Mouse (Mus musculus) CD4-positive helper T cell, adult 2 months (primary cell): ENCODE results near the gene Cadm1.

Source experiments
- DNase-seq: peaks from one replicate; pipeline ENCODE4 v3.0.0-alpha.2; 2012; ENCODE audit warnings: low read depth, missing footprints, low spot score

The Cadm1 gene

DNA sequence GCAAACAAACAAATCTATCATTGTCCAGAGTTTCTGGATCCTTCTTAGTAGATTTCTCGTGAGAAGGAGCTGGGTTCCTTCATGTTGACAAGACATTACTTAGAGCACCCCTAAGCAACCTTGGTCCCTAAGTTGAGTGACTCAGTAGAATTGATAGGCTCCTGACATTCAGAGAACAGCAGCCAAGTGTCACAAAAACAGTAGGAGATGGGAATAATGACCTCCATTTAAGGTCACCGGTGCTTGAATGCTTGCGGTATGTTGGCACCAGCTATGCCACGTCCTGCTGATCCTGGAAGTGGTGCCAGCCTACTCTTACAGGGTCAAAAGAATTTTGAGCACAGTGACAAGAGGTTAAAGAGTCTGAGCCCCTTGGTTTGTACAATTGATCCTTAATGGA, 139.2 kb downstream of the Cadm1 start:
- DNase-seq, result no peak

DNA sequence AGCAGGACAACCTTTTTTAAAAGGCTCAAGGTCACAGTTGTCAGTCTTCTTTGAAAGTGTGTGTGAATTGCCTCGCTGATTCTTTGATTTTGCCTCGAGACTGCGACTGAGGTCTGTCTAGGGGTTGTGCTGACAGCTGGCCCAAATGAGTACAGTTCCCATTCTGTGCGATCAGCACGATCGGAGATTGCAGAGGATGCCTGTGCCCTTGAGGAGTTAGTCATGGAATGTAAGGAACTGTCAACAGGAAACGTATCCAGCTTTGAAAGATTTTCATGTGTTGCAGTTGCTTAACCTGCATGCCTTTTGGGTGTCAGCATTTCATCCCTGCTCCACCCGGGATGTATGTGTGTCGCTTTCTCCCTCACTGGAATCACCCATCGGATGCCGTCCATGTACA, 141.6 kb downstream of the Cadm1 start:
- DNase-seq, result no peak

DNA sequence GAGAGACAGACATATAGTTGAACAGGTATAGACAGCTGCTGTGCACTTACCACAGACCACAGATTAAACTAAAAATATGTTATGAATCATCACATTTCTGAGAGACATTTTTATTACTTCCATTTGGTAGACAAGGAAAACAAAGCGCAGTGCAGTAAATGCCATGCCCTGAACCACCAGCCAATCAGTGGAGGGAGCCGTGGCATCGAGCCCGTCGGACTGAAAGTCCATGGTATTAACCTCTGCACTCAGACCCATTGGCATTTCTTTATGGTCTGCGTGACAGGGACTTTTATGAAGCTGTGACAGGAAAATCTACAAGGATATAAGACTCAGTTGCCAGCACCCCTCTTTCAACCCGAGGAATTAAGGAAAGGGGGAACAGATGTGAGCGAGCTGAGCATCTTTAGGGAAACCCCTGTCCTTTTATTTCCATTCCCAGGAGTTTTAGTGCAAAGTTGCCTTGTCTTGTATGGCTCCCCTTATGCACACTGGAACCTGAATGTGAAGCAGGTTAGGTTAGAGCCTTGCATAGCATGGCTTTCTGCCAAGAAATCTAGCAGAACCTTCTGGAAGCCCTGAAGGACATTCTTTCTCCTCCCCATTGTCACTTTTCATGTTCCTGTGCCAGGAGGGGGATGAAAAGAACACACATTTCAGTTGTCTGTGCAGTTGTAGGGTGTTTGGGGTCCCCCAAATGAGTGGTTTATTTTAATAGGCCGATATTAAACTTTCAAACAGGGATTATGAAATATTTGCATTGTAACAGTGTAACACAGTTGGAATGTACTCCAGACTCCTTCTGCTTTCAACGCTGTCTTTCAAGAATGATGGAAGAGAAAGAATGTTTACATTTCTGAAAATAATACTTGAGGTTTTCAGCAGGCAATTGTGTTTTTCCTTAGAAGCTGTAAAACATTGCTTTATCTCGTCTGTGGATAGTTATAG, 145.1 kb downstream of the Cadm1 start:
- no peak for DNase-seq

DNA sequence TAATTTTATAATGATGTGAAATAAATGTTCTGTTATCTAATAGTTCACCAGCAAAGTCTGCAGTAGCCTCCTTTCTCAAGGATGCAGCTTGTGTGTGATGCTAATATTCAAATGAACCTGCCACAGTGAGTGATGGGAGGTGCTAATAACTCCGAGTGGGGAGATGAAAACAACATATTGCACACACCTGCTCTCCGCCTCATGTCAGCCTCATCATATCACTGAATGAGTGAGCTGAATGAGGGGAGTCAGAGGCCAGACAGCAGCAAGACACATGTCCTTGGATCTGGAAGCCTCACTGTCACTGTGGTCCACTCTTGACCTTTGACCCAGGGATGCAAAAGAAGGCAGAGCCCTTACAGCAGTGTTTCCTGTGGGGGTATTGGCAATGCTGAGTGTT, 156.9 kb downstream of the Cadm1 start:
- DNase-seq, result no peak

DNA sequence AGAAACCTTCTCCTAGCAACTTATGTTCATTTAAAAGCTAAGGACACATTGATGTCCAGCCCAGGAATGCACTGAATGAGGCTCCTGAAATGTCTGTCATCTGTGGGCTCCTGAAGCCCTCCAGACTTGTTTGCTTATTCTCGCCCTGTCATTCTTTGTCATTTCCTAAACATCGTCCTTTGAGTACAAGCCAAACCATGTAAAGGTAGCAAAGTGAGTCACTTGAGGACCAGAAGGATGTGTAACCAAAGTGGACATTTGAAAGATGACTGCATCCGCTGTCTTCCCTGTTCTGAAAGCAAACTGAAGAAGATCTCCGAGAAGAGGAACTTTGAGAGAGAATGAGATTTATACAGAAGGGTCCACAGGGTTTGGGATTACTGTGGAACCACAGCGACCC, 157.6 kb downstream of the Cadm1 start:
- no peak for DNase-seq

DNA sequence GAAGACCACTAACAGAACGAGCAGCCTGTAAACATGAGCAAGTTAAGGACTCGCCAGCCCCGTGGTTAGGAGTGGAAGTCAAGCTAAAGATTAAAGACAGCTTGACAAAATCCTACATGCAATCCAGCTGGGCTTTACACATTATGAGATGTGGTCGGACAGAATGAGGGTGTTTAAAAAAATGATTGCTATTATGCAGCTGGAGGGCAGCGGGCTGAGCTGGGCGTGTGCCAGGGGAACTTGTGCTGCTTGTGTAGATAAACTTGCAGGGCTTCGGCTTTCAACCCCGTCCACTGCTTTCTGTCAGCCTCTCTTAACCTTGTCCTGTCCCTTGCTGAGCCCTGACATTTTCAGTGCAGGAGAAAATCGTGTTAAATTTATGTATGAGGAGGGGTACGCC, 158.3 kb downstream of the Cadm1 start:
- DNase-seq, result no peak

DNA sequence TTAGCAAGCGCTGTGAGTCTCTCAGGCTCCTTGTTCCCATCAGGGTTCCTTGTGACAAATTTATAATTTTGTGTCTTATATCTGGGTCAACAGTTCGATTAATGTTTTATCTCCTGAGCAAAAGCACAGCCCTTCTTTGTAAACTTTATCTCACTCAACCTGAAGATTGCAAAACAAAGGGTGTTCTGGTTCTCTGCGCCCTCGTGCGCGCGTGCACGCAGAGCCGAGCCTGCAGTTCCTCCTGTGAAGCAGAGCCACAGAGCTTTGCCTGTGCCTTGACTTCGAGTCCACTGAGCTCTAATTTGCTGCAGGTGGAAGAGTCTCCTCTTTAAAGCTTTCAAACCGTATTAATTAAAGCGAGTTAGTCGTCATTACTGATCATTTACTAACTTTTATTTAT, 162.9 kb downstream of the Cadm1 start:
- no peak for DNase-seq

DNA sequence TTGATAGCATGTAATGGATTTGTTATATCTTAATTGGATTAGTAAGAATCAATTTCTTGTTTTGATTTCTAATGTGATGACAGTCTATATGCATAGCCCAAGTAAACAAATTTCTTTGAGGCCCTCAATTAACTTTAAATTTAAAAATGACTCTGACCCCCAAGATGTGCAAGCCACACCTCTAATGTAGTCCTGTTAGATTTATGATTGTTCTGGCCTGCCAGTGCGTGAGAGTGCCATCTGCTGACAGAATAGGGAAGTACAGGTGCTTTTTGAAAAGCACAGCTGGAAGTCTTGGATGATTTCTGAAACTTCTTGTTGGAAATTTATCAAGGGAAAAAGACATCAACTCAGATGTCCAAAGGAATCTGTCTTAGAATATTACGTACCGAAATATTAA, 169.1 kb downstream of the Cadm1 start:
- DNase-seq, result no peak

DNA sequence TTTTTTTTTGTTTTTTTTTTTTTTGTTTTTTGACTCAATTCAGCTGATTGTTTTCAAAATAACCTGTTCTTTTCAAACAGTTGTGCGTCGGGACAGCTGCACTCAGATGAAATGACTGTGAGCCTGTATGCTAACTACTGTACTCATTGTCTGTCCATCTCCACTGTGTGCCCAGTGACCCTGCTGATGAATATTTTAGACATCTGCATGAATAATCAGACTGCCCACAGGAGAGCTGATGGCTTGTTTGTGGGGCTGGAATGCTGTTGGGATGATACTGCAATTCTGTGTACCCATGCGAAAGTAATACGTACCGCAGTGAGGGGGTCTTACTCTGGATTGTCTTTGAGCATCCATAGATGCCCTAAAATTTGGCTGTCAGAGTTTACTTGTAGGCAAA, 170.0 kb downstream of the Cadm1 start:
- no peak for DNase-seq

DNA sequence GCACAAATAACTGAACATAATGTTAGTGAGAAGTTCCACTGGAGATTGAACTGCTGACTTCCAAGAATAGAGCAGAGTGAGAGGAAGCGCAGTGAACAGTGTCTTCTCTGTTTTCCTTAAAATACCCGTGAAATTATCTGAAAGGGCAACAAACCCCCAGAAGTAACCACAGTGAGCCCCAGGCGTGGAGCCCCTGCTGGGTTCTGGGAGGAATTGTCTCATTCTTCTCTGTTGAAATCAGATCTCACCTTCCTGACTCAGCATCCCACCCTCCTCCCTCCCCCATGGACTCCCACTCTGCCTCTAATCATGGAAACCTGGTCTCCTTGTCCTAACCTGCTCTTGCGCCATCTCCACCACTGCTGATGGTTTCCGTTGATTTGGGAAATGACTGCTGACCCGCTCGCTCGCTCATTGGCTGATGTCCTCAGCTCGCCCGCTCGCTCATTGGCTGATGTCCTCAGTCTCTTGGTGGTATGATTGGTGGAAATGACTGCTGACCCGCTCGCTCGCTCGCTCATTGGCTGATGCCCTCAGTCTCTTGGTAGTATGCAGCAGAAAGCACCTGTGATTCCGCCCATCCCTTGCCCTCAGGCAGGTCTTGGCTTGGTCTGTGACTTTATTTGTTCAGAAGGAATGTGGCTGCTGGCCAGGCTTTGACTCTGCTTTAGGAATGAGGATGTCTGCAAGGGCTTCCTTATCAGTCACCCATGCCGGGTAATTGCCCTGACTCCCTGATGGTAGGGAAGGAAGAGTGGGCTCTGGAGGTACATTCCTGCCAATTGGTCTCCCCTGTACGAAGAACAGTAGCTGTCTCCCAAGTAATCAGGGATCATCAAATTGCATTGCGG, 173.3 kb downstream of the Cadm1 start:
- no peak for DNase-seq

DNA sequence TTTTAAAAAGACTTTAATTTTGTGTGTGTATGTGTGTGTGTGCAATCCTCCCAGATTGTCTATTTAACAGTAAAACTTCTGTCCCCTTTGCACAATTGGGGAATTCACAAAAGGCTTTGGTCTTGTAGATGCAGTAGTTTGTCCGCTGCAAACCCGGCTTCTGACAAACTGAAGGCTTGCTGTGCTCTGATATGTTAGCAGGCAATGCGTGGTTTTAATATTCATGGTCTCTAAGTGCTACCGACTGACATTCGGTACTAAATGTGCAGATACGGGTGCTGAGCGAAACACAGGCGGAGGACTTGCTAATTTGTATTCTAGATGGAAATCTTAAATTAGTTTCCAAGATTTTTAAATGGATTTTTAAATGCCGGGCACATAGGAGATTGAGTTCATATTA, 176.4 kb downstream of the Cadm1 start:
- DNase-seq, result no peak

DNA sequence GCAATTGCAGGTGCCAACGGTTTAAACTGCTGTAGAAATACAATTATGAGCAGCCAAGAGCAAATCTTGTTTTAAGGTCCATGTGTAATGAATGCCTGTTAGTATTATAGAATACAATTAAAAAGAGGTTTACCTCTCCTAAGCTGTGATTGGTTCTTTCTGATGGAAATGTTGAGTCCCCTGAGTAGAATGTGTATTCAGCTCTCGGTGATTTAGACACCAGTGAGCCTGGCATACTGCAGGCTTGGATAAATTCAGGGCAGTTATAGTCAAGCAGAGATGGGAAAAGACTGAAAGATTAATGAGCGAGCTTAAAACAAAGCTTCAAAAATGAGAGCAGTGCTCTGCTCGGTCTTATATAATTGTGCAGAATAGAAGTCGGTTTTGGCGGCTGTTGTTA, 177.4 kb downstream of the Cadm1 start:
- no peak for DNase-seq

DNA sequence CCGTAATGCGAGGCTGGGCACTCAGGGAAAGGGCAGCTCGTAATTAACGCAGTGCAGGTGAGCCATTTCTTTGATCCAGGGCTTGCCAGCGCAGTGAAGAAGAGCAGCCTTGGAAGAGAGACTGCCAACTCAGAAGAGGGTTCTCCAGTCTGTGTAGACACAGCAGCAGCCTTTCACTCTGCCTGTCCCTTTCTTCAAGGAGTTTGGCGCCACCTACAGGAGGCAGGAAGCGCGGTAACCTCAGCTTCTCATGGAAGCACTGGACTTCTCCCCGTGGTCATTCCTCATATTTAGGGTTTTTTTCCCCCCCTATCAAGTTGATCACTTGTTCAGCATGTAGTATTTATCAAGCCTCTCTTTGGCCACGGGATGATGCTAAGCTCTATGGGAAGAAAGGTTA, 178.3 kb downstream of the Cadm1 start:
- DNase-seq, result no peak

DNA sequence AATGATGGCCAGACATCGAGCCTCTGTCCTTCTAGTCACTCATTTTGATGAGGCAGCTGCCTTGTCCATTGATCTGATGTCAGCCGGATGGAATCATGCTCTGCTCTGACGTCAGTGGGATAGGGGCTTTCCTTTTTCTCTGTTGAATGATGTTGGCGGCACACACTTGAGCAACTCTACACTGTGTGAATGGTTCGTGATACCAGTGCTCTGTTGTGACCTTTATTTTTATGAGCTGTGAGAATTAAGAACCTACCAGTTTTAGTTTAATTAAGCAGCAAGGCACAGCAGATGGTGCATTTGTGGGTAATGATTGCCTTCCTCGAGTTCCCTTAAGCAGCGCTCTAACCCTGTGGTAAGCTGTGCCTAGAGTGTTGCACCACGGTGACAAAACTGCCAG, 181.0 kb downstream of the Cadm1 start:
- no peak for DNase-seq

DNA sequence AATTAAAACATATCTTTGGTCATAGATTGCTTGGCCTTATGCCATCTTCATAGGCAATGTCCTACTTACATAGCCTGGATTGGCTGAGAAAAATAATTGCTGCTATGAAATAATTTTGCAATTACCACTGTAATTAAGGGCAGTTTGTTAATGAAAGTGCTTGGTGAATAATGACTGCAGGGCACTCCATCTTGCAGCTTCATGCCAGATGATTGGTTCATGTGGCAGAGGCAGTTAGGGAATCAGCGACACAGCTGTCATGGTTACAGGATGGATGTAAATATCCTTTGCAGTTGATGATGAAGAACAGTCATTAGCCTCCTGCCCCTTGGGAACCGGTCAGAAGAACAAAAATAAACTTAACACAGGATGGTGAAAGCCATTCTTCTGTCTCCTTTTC, 184.6 kb downstream of the Cadm1 start:
- no peak for DNase-seq

DNA sequence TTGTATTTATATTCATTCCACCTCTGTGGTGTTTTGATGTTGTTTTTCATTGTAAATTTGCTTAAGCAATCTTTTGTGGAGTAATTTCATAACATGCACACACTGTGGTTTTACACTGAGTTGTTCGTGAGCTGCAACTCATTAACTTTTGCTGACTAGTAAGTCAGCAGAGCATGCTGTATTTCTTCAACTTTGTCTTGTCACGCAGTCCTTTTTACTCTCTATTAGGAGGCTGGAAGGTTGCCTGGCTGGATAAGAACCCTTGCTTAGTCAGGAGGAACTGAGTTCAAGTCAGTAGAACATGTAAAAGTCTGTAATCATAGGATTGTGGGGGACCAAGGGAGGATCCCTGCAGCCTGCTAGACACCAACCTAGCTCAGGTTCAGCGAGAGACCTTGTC, 185.4 kb downstream of the Cadm1 start:
- no peak for DNase-seq

DNA sequence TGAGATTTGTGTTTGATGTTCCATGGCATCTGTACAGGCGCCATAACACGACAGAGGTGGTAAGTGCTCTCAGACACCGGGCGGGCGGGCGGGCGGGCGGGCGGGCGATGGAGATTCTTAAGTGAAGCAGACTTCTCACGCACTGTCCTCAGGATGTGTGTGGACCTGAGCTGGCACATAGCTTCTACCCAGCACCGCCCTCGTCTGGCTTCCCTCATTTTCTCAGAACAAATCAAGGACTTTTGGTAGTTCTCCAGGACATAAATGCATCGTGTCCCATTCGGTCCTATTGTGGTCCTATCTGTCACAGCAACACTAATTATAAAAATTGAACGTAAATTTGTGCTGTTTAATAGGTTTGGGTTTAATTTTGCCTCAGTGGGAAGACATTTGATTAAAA, 186.9 kb downstream of the Cadm1 start:
- DNase-seq, result no peak

DNA sequence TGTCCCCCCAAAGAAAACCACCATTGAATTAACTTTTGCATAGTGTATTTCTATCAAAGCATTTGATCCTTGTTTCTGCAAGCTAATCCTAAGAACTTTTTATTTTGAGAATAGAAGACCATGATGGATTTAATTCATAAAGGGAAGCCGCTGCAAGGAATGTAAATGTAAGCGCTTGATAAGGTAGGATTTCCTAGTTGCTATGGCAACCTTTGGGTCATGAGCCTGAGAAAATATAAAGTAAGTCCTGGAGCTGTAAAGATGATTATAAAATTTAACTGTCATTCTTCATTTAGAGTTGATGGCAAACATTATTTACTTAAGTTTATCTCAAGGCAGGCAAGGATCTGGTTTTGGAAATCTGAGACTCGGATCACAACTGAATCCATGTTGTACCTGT, 197.6 kb downstream of the Cadm1 start:
- no peak for DNase-seq

DNA sequence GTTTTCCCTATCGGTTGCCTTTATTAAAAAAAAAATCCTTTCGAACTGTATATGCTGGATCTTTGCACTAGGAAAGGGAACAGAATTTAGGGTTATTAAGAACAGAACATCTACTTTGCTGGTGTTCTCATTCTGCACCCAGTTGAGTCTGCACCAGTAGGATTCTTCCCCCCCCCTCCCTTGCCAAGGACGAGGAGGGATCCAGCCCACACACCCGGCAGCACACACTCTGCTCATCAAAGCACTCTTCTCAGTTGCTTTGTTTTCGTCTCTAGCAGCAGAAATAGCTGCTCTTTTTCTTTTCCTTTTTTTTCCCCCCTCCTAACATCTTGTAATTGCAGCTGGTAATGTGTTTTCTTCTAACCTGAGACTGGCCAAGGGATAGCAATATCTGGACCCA, 198.9 kb downstream of the Cadm1 start:
- no peak for DNase-seq

DNA sequence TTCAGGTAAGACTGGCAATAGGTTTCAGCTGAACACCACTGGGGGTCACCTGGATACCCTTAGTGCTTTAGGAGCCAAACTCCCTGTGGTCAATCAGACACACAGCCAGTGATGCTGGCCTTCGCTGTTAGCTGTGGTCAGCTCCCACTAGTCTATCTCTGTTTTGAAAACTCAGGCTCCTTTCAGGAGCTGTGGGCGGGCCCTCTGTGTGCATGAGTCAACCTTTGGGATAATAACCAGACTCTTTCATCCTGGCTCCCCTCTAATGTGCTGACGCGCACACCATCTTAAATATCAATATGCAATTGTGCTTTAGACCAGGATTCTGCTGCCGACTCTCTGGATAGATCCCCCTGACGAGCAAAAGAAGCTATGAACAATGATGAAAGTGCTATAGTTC, 200.3 kb downstream of the Cadm1 start:
- no peak for DNase-seq

DNA sequence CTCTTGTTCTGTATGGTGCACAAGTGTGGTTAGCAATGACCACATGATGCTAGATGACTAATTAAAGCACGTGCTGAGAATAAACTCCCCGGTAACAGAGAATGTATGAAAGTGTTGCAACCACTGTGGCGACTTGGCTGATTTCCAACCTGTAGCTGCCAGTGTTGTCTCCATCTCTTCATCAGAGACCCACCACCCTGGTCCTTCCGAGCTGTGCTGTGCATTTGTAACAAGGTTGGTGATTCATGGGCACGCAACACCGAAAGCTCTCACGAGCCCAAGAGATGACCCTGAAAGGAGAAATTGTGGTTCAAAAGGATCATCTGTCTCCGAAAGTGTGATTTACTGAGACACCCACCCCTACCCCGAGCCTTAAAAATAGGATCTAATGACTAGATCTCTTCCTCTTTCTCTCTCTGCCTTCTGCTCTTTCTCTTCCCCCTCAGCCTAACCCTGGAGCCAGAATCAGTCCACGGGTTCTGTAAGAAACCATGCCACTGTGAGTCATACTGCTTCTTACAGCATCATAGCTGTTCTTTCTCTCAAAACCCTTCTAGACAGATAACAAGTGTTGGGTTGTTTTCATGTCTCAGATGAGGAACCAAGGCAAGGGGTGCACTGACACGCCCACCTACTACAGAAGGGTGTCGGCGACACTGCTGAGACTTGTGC, 203.9 kb downstream of the Cadm1 start:
- DNase-seq, result no peak

DNA sequence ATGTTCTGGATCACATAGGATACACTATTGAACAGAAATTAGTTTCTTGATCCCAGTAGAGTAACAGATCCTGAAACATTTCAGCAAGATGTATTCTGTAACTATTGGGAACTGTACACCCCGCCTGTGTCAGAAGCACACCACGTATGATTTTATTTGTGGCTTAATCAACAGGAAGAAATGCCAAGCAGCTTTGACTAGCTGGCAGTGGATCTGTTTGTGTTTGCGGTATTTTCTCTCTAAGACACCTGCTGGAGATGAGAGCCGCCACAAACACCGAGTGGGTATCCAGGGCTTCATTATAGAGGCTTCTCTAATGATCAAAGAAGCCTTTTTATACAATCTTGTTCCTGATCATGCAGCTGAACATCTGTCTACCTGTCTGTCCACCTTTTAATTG, 204.9 kb downstream of the Cadm1 start:
- no peak for DNase-seq
